Mouse (Mus musculus) gastrocnemius, adult 2 months (tissue): ENCODE data around the gene Ttc38. TPM values are rescaled to one million over a fixed set of nuclear protein-coding genes. Genes with fewer than 3 reads are reported as not detected.
A peak's percentile ranks its signal among the peaks of the same experiment; 100 is the strongest.
"Not testable (repeated sequence)": the region's sequence is repeated elsewhere in the genome, so short reads cannot be mapped to it uniquely, and the experiment has no call there.

Experiments used
- DNase-seq: peaks from one replicate; pipeline ENCODE4 v3.0.0; 2022
- H3K27ac ChIP-seq: fragments of 200-600 bp; 2 replicates; pipeline ENCODE4 v1.8.1; 2022; ENCODE audit warnings: mild to moderate bottlenecking
- H3K4me3 ChIP-seq: fragments of 200-600 bp; 2 replicates; pipeline ENCODE4 v1.8.1; 2022; ENCODE audit warnings: mild to moderate bottlenecking, moderate library complexity
- CTCF ChIP-seq: fragments of 200-600 bp; IDR thresholded peaks from 2 replicates; pipeline ENCODE4 v1.8.1; 2022; ENCODE audit warnings: antibody characterized with exemption, mild to moderate bottlenecking, moderate library complexity
- intact Hi-C: fragments of 180-260 bp; cut with DNase I; formaldehyde crosslinking; loops from one replicate; pipeline ENCODE4 v1.15.1; 2025
- total RNA-seq, 2 experiments: library from RNA; stranded (reverse); gene quantifications; 2 replicates each; pipeline ENCODE4 v1.2.3; 2021

The Ttc38 gene
- total RNA-seq, 2 experiments from 2014 or later: 3.4 to 6.0 TPM

GRCm38 (mm10) chr15:85835335-85835734 lies 3.2 kb downstream of the Ttc38 start:
- no peak overlapping the region for H3K4me3 ChIP-seq
- no peak for DNase-seq
- TF ChIP-seq CTCF: peak; percentile 42
- intact Hi-C loops: no loop called here
- H3K27ac ChIP-seq: no peak overlapping the region

DNA sequence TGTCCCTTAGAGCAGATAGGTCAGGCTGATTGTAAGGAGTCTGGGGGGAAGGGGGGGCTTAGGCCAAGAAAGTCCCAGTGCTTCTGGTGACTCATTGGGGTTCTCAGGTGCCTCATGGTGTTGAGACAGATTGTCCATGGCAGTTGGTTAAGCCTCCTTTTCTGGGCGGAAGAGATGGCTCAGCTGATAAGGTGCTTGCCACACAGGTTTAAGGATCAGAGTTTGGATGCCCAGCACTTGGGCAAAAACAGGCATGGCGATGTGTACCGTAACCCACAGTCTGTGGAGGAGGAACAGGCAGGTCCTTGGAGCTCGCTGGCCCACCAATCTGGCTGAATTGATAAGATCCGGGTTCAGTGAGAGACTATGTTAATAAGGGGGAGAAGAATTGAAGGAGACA lies 4.8 kb downstream of the Ttc38 start:
- Histone ChIP-seq H3K27ac (no peak overlapping the region), H3K4me3 (no peak overlapping the region)
- TF ChIP-seq CTCF: no peak
- intact Hi-C loops: no loop called here
- DNase-seq: no peak

- no peak overlapping the region for H3K4me3 ChIP-seq
- DNase-seq: peak; percentile 38
- peak; percentile 75 for TF ChIP-seq CTCF
- intact Hi-C loops: loop anchor here (2.0 kb wide), 1 partner anchor 124 kb away; no protein-coding TSS in a partner anchor
- H3K27ac ChIP-seq: no peak overlapping the region
Measured at GRCm38 (mm10) chr15:85840983-85841382, 8.9 kb downstream of the Ttc38 start.

- peak; percentile 46 for DNase-seq
- H3K27ac ChIP-seq: no peak overlapping the region
- H3K4me3 ChIP-seq: no peak overlapping the region
- intact Hi-C loops: loop anchor here (2.0 kb wide), 1 partner anchor 125 kb away; no protein-coding TSS in a partner anchor
- TF ChIP-seq CTCF: no peak
Measured at GRCm38 (mm10) chr15:85841796-85842360, 9.8 kb downstream of the Ttc38 start.

DNA sequence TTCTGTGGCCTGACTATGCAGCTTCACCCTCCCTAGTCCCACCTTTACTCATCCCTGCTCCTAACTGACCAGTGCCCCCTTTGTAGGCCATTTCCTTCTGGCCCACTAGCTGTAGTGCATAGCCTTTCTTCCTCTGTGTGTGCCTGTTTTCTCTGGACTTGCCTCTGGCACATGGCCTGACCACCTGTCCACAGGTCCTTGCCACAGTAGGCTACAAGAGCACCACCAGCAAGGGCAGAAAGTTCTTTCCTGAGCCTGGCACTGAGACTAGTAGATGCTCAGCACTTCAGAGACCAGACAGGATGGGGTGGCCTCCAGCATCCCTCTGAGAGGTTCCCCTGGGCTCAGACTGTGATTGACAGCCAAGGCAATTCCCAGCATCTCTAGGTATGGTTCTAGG lies 13.0 kb downstream of the Ttc38 start:
- H3K4me3 ChIP-seq: no peak overlapping the region
- intact Hi-C loops: no loop called here
- no peak for TF ChIP-seq CTCF
- DNase-seq: no peak
- no peak overlapping the region for H3K27ac ChIP-seq

- Histone ChIP-seq H3K27ac (no peak overlapping the region), H3K4me3 (no peak overlapping the region)
- DNase-seq: no peak
- intact Hi-C loops: no loop called here
- peak; percentile 45 for TF ChIP-seq CTCF
Measured at GRCm38 (mm10) chr15:85851656-85852392, 19.7 kb downstream of the Ttc38 start.

- intact Hi-C loops: loop anchor here (5.0 kb wide), 1 partner anchor 47 kb away; the partner anchor contains the start of gene Cdpf1
Measured at GRCm38 (mm10) chr15:85858980-85859489, 26.9 kb downstream of the Ttc38 start.

DNA sequence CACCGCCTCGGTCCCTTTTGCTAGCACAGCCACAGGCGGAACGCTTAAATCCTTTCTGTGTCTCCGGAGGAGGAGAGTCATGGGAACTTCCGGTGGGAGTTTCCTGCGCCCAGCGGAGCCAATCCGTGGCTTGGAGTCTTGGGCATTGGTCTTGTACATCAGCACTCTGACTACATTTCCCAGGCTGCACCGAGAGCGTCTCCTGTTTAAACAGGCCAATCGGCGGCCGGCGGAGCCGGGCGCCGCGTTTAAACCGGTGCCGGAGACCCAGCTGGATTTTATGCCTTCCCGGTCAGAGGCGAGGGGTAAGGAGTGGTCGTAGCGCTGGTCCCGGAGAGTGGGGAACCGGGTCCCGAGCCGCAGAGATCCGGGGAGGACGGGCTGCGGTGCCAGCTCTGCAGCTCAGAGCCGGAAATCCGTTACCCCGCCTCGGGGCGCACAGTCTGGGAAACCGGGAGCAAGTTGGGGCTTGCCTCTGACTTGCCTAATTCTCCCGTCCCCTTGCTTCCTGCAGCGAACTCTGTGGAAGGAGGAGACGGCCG lies 27.5 kb downstream of the Ttc38 start, which contains the start of gene Gtse1:
TSS of gene Gtse1 (plus strand) at position 256 of the 542 bp plus-strand sequence.
- DNase-seq: peak; percentile 95
- TF ChIP-seq CTCF: no peak
- Histone ChIP-seq H3K27ac (peak within 1 kb of the TSS; percentile 88), H3K4me3 (peak within 1 kb of the TSS; percentile 79)
- intact Hi-C loops: loop anchor here (5.0 kb wide), 1 partner anchor 47 kb away; the partner anchor contains the start of gene Cdpf1

More at GRCm38 (mm10) chr15:85858980-85859489, 26.9 kb downstream of the Ttc38 start:
- TF ChIP-seq CTCF: no peak
- DNase-seq: no peak
- H3K4me3 ChIP-seq: peak overlapping the region; percentile 79
- H3K27ac ChIP-seq: peak overlapping the region; percentile 88

DNA sequence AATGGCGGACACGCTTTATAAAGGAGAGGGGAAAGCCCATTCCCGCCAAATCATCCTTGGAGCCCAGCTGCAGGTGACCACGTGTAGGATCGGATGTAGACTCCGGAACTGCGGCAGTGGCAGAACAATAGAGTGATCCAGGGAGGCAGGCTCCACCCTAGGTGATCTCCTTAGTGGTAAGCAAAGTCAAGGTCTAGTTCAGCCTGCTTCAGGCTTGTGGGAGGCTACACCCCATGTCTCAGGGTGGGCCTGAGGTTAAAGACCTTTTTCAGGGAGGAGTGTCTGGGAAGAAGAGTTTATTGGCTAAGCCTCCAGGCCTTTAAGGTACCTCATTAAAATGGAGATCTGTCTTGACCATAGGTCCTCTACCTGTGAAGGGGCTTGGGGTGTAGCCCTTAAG lies 33.8 kb downstream of the Ttc38 start:
- not testable (repeated sequence) for DNase-seq, H3K27ac ChIP-seq, H3K4me3 ChIP-seq
- intact Hi-C loops: loop anchor here (5.0 kb wide), 1 partner anchor 254 kb away; no protein-coding TSS in a partner anchor

DNA sequence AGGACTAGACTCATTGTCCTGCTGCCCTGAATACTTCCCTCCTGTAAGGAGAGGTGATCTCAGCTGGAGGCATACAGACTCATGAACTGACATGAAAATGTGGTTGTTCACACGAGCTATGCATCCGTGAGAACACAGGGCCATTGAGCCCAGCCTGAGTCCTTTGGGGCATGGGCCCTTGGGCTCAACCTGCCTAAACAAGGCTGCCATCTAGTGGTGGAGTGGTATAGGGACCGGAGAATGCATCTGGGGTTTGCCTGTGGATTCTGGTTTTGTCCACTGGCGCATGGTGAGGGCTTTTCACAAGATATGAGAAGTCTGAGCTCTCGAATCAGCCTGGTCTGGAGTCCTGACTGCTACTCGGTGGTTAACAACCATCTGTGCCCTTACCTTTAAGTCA lies 35.6 kb downstream of the Ttc38 start:
- peak; percentile 74 for DNase-seq
- peak; percentile 98 for TF ChIP-seq CTCF
- intact Hi-C loops: loop anchor here (1.0 to 5.0 kb wide), 3 partner anchors 151 to 269 kb away; no protein-coding TSS in a partner anchor
- H3K27ac ChIP-seq: no peak overlapping the region
- no peak overlapping the region for H3K4me3 ChIP-seq

GRCm38 (mm10) chr15:85877336-85877735 lies 45.2 kb downstream of the Ttc38 start:
- H3K4me3 ChIP-seq: no peak overlapping the region
- DNase-seq: no peak
- TF ChIP-seq CTCF: no peak
- H3K27ac ChIP-seq: no peak overlapping the region
- intact Hi-C loops: loop anchor here (5.0 kb wide), 1 partner anchor 65 kb away; the partner anchor contains the start of gene Cdpf1

DNA sequence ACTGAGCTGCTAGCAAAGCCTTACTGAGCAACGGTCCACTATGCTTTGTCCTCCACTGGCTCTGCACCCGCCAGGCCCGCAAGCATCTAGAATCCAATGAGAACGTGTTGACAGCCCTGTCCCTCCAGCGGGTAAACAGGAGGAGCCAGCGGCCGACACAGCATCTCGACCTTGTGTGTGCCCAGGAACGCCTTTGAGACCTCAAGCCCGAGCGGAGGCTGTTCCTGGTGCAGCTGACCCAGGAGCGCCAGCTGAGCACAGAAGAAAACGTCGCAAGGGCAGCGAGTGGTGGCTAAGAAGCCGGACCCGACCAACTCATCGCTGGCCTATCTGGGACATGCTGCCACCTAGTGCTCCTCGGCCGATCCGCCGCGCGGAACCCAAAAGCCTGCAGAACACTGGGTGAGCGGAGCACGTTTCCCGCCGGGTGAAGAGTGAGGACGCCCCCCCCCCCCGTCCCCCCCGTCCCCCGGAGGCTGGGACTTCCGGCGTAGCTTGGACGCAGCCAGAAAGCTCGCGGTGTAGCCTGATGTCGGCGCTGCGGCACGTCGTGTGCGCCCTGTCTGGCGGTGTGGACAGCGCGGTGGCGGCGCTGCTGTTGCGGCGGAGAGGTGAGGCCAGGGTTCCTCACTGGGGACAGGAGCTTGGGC lies 46.9 kb downstream of the Ttc38 start, which contains the start of gene Trmu:
TSS of gene Trmu (plus strand) at position 465 of the 650 bp plus-strand sequence.
- intact Hi-C loops: loop anchor here (5.0 kb wide), 1 partner anchor 67 kb away; the partner anchor contains the start of gene Cdpf1
- peak within 1 kb of the TSS; percentile 98 for H3K27ac ChIP-seq
- H3K4me3 ChIP-seq: peak within 1 kb of the TSS; percentile 83
- DNase-seq: peak; percentile 94
- peak; percentile 74 for TF ChIP-seq CTCF
